Mouse (Mus musculus): Measurements from ENCODE around the gene Ppp2r2c. TPM values are rescaled to one million over a fixed set of nuclear protein-coding genes. Genes with fewer than 3 reads are reported as not detected.

The Ppp2r2c gene
- polyA plus RNA-seq, 1 experiment: not detected

DNA sequence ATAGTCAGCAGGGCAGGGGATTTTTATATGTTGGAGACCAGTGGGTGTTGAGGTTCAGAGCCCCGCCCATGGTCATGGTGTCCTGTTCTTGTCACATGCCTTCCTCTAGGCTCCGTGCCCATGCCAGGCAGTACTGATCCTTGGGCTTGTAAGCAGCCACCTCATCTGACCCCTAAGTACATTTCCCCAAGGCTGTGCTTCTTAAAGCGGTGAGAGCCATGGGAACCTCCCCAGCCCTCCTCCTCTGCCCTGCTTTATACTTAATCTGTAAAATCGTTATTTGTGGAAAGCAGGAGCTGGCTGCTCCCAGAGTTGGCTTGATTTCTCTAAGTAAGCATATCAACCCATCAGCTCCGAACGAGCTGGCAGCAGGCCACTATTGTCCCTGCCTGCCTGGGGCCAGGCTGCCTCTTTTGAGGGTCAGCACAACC, 31.9 kb downstream of the Ppp2r2c start:
- Histone ChIP-seq H3K36me3 (ENCODE audit: control insufficient read depth) (no peaks in the 10 kb centered on the region), H3K4me3 (replicated peaks) (no peak overlapping the region)
- no peak for TF ChIP-seq TAL1 (IDR thresholded peaks at IDR 0.05; ENCODE audit: low read length)
- no peak for TF ChIP-seq GATA1 (IDR thresholded peaks at IDR 0.05; ENCODE audit: low read length)

DNA sequence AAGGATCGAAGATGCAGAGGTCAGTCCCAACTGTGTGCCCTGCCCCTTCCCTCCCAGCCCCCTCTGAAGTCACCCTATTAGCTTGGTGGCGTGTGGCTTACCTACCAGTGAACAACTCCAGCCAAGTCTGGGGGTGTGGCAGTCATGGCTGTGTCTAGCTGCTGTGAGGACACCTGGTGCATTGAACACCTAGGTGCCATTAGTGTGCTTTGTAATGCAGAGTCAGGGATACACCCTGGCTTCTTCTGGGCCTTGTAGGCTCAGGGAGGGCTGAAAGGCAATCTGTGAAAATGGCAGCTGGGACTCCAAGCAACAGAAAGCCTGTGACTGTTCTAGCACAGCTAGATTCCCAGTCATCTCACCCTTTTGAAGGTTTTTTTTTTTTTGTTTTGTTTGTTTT, 34.5 kb downstream of the Ppp2r2c start:
- H3K9me3 ChIP-seq (ENCODE audit: control insufficient read depth, low read length): no peaks in the 10 kb centered on the region
- H3K36me3 ChIP-seq (ENCODE audit: control insufficient read depth): no peaks in the 10 kb centered on the region
- no peak overlapping the region for H3K4me3 ChIP-seq (replicated peaks)
- TF ChIP-seq GATA1 (IDR thresholded peaks at IDR 0.05; ENCODE audit: low read length) (no peak), TAL1 (IDR thresholded peaks at IDR 0.05; ENCODE audit: low read length) (no peak)
- no peaks in the 10 kb centered on the region for H3K27me3 ChIP-seq (ENCODE audit: control insufficient read depth)
- H3K4me1 ChIP-seq (ENCODE audit: control insufficient read depth): no peaks in the 10 kb centered on the region

More for the DNA sequence above, 31.9 kb downstream of the Ppp2r2c start:
- Histone ChIP-seq H3K9me3 (ENCODE audit: control insufficient read depth, low read length) (no peaks in the 10 kb centered on the region), H3K4me1 (ENCODE audit: control insufficient read depth) (no peaks in the 10 kb centered on the region), H3K27me3 (ENCODE audit: control insufficient read depth) (no peaks in the 10 kb centered on the region)

- H3K4me3 ChIP-seq (replicated peaks): no peak overlapping the region
- H3K9me3 ChIP-seq (ENCODE audit: control insufficient read depth, low read length): no peaks in the 10 kb centered on the region
- no peaks in the 10 kb centered on the region for H3K36me3 ChIP-seq (ENCODE audit: control insufficient read depth)
- no peak for TF ChIP-seq TAL1 (IDR thresholded peaks at IDR 0.05; ENCODE audit: low read length)
- TF ChIP-seq GATA1 (IDR thresholded peaks at IDR 0.05; ENCODE audit: low read length): no peak
- no peaks in the 10 kb centered on the region for H3K27me3 ChIP-seq (ENCODE audit: control insufficient read depth)
- H3K4me1 ChIP-seq (ENCODE audit: control insufficient read depth): no peaks in the 10 kb centered on the region
These were observed 35.8 kb downstream of the Ppp2r2c start for GRCm38 (mm10) chr5:36904131-36904530.

GRCm38 (mm10) chr5:36904703-36905102, 36.4 kb downstream of the Ppp2r2c start:
- H3K27me3 ChIP-seq (ENCODE audit: control insufficient read depth): no peaks in the 10 kb centered on the region
- H3K4me3 ChIP-seq (replicated peaks): no peak overlapping the region
- H3K4me1 ChIP-seq (ENCODE audit: control insufficient read depth): no peaks in the 10 kb centered on the region
- H3K36me3 ChIP-seq (ENCODE audit: control insufficient read depth): no peaks in the 10 kb centered on the region
- H3K9me3 ChIP-seq (ENCODE audit: control insufficient read depth, low read length): no peaks in the 10 kb centered on the region
- TF ChIP-seq GATA1 (IDR thresholded peaks at IDR 0.05; ENCODE audit: low read length) (no peak), TAL1 (IDR thresholded peaks at IDR 0.05; ENCODE audit: low read length) (no peak)

DNA sequence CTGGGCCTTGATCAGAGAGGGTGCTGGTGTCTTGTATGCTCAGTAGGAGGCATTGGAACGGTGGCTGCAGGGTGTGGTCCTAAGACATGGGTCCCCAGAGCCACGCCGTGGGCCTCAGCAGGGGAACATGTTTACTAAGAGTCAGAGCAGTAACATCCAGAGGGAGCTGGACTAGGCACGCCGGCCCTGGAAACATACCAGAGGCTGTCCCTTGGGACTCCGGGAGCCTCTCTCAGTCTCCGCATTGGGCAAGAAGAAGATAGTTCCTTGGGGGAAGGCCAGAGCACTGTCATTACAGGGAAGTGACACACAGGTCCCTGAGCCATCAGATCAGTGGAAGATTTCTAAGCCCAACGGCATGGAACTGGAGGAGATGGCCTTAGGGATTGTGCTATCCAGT, 36.9 kb downstream of the Ppp2r2c start:
- H3K4me1 ChIP-seq (ENCODE audit: control insufficient read depth): no peaks in the 10 kb centered on the region
- TF ChIP-seq TAL1 (IDR thresholded peaks at IDR 0.05; ENCODE audit: low read length) (no peak), GATA1 (IDR thresholded peaks at IDR 0.05; ENCODE audit: low read length) (no peak)
- no peaks in the 10 kb centered on the region for H3K9me3 ChIP-seq (ENCODE audit: control insufficient read depth, low read length)
- H3K27me3 ChIP-seq (ENCODE audit: control insufficient read depth): no peaks in the 10 kb centered on the region
- H3K36me3 ChIP-seq (ENCODE audit: control insufficient read depth): no peaks in the 10 kb centered on the region
- no peak overlapping the region for H3K4me3 ChIP-seq (replicated peaks)

- H3K4me1 ChIP-seq (ENCODE audit: control insufficient read depth): no peaks in the 10 kb centered on the region
- H3K27me3 ChIP-seq (ENCODE audit: control insufficient read depth): no peaks in the 10 kb centered on the region; the same call in 1 of the 2 replicates
- H3K4me3 ChIP-seq (replicated peaks): no peak overlapping the region
- no peaks in the 10 kb centered on the region for H3K9me3 ChIP-seq (ENCODE audit: control insufficient read depth, low read length)
- H3K36me3 ChIP-seq (ENCODE audit: control insufficient read depth): no peaks in the 10 kb centered on the region
- no peak for TF ChIP-seq GATA1 (IDR thresholded peaks at IDR 0.05; ENCODE audit: low read length)
- TF ChIP-seq TAL1 (IDR thresholded peaks at IDR 0.05; ENCODE audit: low read length): no peak
These were observed 39.4 kb downstream of the Ppp2r2c start for GRCm38 (mm10) chr5:36907695-36908094.

DNA sequence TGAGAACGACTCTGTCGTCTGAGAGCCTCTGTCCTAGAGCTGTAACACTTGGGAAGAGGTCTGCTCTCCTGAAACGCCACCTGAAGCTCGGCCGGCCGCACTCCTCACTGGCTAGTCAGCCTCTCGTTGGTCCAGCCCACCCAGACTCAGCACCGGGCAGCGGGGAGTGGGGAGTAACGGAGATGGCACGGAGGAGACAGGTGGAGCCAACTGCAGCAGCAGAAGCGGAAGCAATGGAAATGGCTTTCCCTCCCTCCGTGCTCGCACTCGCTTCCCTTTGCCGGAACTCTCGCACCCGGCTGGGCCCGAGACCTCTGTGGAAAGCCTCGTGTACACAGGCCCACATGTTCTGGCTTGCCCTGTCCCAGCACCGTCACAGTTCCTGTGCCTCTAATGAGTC, 41.2 kb downstream of the Ppp2r2c start:
- H3K36me3 ChIP-seq (ENCODE audit: control insufficient read depth): no peaks in the 10 kb centered on the region
- H3K9me3 ChIP-seq (ENCODE audit: control insufficient read depth, low read length): no peaks in the 10 kb centered on the region
- H3K27me3 ChIP-seq (ENCODE audit: control insufficient read depth): no peaks in the 10 kb centered on the region; the same call in 1 of the 2 replicates
- TF ChIP-seq TAL1 (IDR thresholded peaks at IDR 0.05; ENCODE audit: low read length) (no peak), GATA1 (IDR thresholded peaks at IDR 0.05; ENCODE audit: low read length) (no peak)
- H3K4me3 ChIP-seq (replicated peaks): no peak overlapping the region
- H3K4me1 ChIP-seq (ENCODE audit: control insufficient read depth): no peaks in the 10 kb centered on the region

DNA sequence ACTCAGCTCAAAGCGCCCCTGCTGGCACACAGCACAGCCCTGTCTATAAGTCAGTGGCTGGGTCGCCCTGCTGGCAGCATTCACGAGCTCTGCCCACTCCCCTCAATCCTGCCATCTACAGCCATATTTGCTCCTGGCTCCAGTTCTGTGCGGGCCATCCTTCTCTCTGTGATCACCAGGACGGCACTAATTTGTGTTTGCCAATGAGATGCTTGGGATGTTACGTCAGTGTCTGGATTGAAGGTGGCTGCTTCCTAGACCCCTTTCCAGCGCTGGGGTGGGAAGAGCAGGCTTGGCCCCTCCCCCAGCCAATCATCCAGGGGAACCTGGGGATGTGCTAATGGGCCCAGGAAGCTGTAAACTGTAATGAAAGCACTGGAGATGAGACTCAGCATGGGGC, 42.7 kb downstream of the Ppp2r2c start:
- no peaks in the 10 kb centered on the region for H3K9me3 ChIP-seq (ENCODE audit: control insufficient read depth, low read length)
- no peak for TF ChIP-seq GATA1 (IDR thresholded peaks at IDR 0.05; ENCODE audit: low read length)
- no peaks in the 10 kb centered on the region for H3K36me3 ChIP-seq (ENCODE audit: control insufficient read depth)
- no peaks in the 10 kb centered on the region for H3K4me1 ChIP-seq (ENCODE audit: control insufficient read depth)
- H3K27me3 ChIP-seq (ENCODE audit: control insufficient read depth): no peaks in the 10 kb centered on the region; the same call in 1 of the 2 replicates
- no peak overlapping the region for H3K4me3 ChIP-seq (replicated peaks)

GRCm38 (mm10) chr5:36911759-36912352, 43.5 kb downstream of the Ppp2r2c start:
- H3K27me3 ChIP-seq (ENCODE audit: control insufficient read depth): no peaks in the 10 kb centered on the region; the same call in 1 of the 2 replicates
- no peak overlapping the region for H3K4me3 ChIP-seq (replicated peaks)
- H3K36me3 ChIP-seq (ENCODE audit: control insufficient read depth): no peaks in the 10 kb centered on the region
- H3K4me1 ChIP-seq (ENCODE audit: control insufficient read depth): no peaks in the 10 kb centered on the region
- H3K9me3 ChIP-seq (ENCODE audit: control insufficient read depth, low read length): no peaks in the 10 kb centered on the region
- no peak for TF ChIP-seq TAL1 (IDR thresholded peaks at IDR 0.05; ENCODE audit: low read length)
- TF ChIP-seq GATA1 (IDR thresholded peaks at IDR 0.05; ENCODE audit: low read length): no peak

Measured in erythroblast, embryonic 14.5 days (primary cell).